Mouse (Mus musculus) C2C12 (cell line): ENCODE data around the gene Zfp580.

Experiments
- CEBPB ChIP-seq: IDR thresholded peaks from one replicate; pipeline ENCODE4 v1.6.1; 2011; ENCODE audit warnings: low read depth, mild to moderate bottlenecking, control low read depth, moderate library complexity
- CTCF ChIP-seq: IDR thresholded peaks from one replicate; pipeline ENCODE4 v1.5.1; 2011; ENCODE audit not compliant: control insufficient read depth, insufficient read depth, insufficient read length
- FOSL1 ChIP-seq: IDR thresholded peaks from one replicate; pipeline ENCODE4 v1.8.0; 2011; ENCODE audit warnings: mild to moderate bottlenecking, low read length; ENCODE audit not compliant: poor library complexity, insufficient read depth, severe bottlenecking
- MAX ChIP-seq: IDR thresholded peaks from one replicate; pipeline ENCODE4 v1.6.1; 2011; ENCODE audit warnings: mild to moderate bottlenecking, control low read depth
- MYOD1 ChIP-seq: IDR thresholded peaks from one replicate; pipeline ENCODE4 v1.6.1; 2011; ENCODE audit warnings: low read depth; ENCODE audit not compliant: control insufficient read depth, insufficient read length
- MYOG ChIP-seq: IDR thresholded peaks from one replicate; pipeline ENCODE4 v1.6.1; 2011; ENCODE audit not compliant: control insufficient read depth, insufficient read length; ENCODE audit errors: extremely low read depth
- USF1 ChIP-seq: IDR thresholded peaks from one replicate; pipeline ENCODE4 v1.6.1; 2011; ENCODE audit warnings: low read depth, mild to moderate bottlenecking, control low read depth, moderate library complexity

DNA sequence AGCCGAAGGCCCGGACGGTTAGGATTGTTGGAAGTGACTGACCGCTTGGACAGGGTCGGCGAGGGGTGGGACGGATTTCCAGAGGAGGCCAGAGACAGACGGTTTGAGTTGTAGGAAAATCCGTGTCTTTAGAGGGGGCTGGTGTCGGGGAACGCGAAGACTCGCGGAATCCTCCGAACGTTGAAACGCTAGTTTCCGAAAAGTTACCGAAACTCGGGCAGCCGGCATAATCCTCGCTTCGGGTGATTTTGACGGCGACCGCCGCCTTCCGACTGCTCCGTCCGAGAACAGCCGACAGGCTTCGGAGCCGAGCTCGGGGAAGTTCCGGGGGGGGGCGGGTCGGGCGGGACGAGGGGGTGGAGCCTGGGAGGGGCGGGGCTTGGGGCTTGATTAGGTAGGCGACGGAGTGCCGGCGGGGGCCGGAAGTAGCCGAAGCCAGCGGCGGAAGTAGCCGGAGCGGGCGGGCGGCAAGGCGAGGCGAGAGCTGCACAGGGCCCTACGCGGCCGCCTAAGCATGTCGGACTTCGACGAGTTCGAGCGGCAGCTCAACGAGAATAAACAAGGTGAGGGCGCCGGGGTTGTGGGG is 10.5 kb downstream of the Zfp580 start, which contains the start of gene U2af2:
- no peak for TF ChIP-seq CTCF
- TF ChIP-seq CEBPB, result no peak
- TF ChIP-seq MAX, result no peak
- no peak for TF ChIP-seq USF1
- TF ChIP-seq FOSL1, result no peak
- no peak for TF ChIP-seq MYOG
- TF ChIP-seq MYOD1, result no peak
